Mouse (Mus musculus) hindbrain, embryonic 12.5 days (tissue): ENCODE results near the gene Catip. TPM values are rescaled to one million over a fixed set of nuclear protein-coding genes. Genes with fewer than 3 reads are reported as not detected.

ENCODE experiments used
- ATAC-seq: fragments of 200-750 bp; cut with Nextera tagmentation; 2 replicates; pipeline ENCODE4 v1.8.0; 2017; ENCODE audit warnings: moderate TSS enrichment; ENCODE audit not compliant: low FRiP score
- H3K27ac ChIP-seq: fragments of 300-500 bp; sonication (generic); 2 replicates; pipeline ENCODE4 v1.5.1; 2016; ENCODE audit warnings: mild to moderate bottlenecking
- H3K27me3 ChIP-seq: fragments of 300-500 bp; sonication (generic); 2 replicates; pipeline ENCODE4 v1.6.1; 2016; ENCODE audit warnings: mild to moderate bottlenecking
- H3K36me3 ChIP-seq: fragments of 300-500 bp; sonication (generic); 2 replicates; pipeline ENCODE4 v1.6.1; 2016; ENCODE audit warnings: mild to moderate bottlenecking
- H3K4me1 ChIP-seq: fragments of 300-500 bp; sonication (generic); 2 replicates; pipeline ENCODE4 v1.6.1; 2016
- H3K4me2 ChIP-seq: fragments of 300-500 bp; sonication (generic); replicated peaks from 2 replicates; pipeline ENCODE4 v1.6.1; 2016; ENCODE audit warnings: mild to moderate bottlenecking
- H3K4me3 ChIP-seq: fragments of 300-500 bp; sonication (generic); 2 replicates; pipeline ENCODE4 v1.5.1; 2016; ENCODE audit warnings: mild to moderate bottlenecking
- H3K9ac ChIP-seq: fragments of 300-500 bp; sonication (generic); 2 replicates; pipeline ENCODE4 v1.6.1; 2016; ENCODE audit warnings: mild to moderate bottlenecking, moderate library complexity
- H3K9me3 ChIP-seq: fragments of 300-500 bp; sonication (generic); replicated peaks from 2 replicates; pipeline ENCODE4 v1.6.1; 2016; ENCODE audit warnings: mild to moderate bottlenecking
- WGBS: fragments of 180-500 bp; shearing (Covaris S2); methylation state at CpG from one replicate; pipeline ENCODE4 v1.1.7; 2016; 5-methylcytosine and 5-hydroxymethylcytosine counted together
- polyA plus RNA-seq: library from polyadenylated mRNA; unstranded; fragments of >200 nt; fragmentation: Nextera tagmentation; extraction: Ambion mirVana; gene quantifications from 2 replicates; pipeline ENCODE4 v1.2.1, GENCODE M21; 2016

Catip gene
- polyA plus RNA-seq, 1 experiment from 2014 or later = 1.5 TPM

DNA sequence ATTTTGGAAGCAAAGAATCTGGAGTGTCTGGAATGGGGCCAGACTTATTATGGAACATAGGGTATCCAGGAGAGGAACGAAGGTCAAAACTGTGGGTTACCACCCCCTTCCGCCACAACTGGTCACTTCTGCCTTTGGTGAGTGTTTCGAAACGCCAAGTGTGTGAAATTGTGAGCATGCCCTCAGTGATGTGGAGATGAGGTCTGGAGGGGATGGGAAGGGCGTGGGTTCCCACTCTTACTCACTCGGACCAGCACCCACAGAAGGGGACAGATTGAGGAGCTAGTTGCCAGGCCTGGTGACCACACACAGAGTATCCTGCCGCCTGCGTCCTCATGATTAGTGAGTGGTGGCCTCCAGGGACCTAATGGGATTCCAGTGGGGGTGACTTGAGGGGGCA lies 13.1 kb downstream of the Catip start, which contains the start of gene Slc11a1:
Gene Slc11a1 (plus strand): TSS at position 216 of the 400 bp plus-strand sequence.
- Histone ChIP-seq H3K27me3 (no peaks in the 10 kb centered on the region), H3K27ac (no peak within 1 kb of the TSS), H3K9ac (no peak within 1 kb of the TSS), H3K9me3 (no peaks in the 10 kb centered on the region), H3K4me2 (no peak within 1 kb of the TSS), H3K36me3 (no peaks in the 10 kb centered on the region), H3K4me1 (peaks cover 7% of the 10 kb centered on the region; the same call in 1 of the 2 replicates), H3K4me3 (no peak within 1 kb of the TSS)
- WGBS = 79% methylated on average over 8 of the region's 8 CpGs
- no peak for ATAC-seq

DNA sequence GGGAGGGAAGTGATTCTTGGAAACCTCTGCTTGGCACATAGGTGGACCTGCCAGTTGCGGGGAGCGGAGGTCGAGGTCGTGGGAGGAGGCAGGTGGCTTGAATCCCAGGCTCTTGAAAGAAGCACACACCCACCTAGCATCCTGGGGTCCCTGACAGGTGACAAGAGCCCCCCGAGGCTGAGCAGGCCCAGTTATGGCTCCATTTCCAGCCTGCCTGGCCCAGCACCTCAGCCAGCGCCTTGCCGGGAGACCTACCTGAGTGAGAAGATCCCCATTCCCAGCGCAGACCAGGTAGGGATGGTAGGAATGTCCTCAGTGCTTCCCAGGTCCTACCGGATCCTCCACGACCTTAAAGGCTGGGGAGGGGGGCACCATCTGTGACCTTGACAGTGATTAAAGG lies 13.7 kb downstream of the Catip start:
- Histone ChIP-seq H3K4me3 (no peak overlapping the region), H3K36me3 (no peaks in the 10 kb centered on the region), H3K4me2 (no peak overlapping the region), H3K27me3 (no peaks in the 10 kb centered on the region), H3K9me3 (no peaks in the 10 kb centered on the region), H3K9ac (no peak overlapping the region), H3K4me1 (peaks cover 7% of the 10 kb centered on the region; the same call in 1 of the 2 replicates), H3K27ac (no peak overlapping the region)
- ATAC-seq = no peak
- WGBS = 76% methylated on average over 10 of the region's 10 CpGs

DNA sequence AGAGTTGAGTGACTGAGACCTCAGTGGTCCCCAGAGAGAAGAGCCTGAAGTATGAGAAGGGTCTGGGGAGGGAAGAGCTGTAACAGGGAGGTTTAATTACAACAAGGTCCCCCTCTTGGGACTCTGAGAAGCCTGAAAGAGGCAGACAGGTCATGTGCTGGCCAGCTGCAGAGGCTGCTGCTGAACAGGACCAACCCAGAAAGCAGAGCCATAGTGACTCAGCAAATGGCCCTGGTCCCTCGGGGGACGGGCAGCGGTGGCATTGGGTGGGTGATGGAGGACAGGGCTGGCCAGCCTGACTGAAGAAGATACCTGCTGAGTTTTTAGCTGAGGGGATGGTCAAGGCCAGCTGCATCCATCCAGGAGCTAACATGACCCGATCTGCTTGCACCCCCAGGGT lies 14.5 kb downstream of the Catip start:
- Histone ChIP-seq H3K4me2 (no peak overlapping the region), H3K27ac (no peak overlapping the region)

DNA sequence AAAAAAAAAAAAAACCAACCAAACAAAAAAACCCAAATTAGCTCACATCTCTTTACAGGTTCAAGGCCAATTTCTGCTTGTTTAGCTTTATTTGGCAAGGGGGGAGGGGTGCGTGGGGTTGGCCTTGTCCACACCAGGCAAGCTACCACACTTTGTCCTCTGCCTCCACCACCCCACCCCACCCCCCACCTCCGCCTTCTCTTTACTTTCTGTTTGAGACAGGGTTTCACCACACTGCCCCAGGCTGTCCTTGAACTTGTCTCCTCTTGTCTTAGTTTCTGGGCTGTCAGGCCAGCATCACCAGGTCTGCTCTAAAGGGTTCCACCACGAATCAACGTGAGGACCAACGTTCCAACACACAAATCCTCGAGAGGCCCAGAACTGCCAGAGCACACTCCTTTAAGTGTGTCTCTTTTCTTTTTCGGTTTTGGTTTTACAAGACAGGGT lies 17.2 kb downstream of the Catip start:
- no peaks in the 10 kb centered on the region for H3K36me3 ChIP-seq
- 88% methylated on average over 7 of the region's 7 CpGs for WGBS
- peaks cover 7% of the 10 kb centered on the region; the same call in 1 of the 2 replicates for H3K4me1 ChIP-seq
- H3K4me3 ChIP-seq = no peak overlapping the region
- H3K27me3 ChIP-seq = no peaks in the 10 kb centered on the region
- ATAC-seq = no peak
- no peaks in the 10 kb centered on the region for H3K9me3 ChIP-seq
- H3K27ac ChIP-seq = no peak overlapping the region
- no peak overlapping the region for H3K9ac ChIP-seq
- no peak overlapping the region for H3K4me2 ChIP-seq

More for the DNA sequence above, 14.5 kb downstream of the Catip start:
- Histone ChIP-seq H3K4me3 (no peak overlapping the region), H3K4me1 (peaks cover 7% of the 10 kb centered on the region; the same call in 1 of the 2 replicates), H3K9me3 (no peaks in the 10 kb centered on the region), H3K27me3 (no peaks in the 10 kb centered on the region), H3K36me3 (no peaks in the 10 kb centered on the region), H3K9ac (no peak overlapping the region)
- WGBS = 76% methylated on average over 4 of the region's 4 CpGs
- ATAC-seq = no peak

DNA sequence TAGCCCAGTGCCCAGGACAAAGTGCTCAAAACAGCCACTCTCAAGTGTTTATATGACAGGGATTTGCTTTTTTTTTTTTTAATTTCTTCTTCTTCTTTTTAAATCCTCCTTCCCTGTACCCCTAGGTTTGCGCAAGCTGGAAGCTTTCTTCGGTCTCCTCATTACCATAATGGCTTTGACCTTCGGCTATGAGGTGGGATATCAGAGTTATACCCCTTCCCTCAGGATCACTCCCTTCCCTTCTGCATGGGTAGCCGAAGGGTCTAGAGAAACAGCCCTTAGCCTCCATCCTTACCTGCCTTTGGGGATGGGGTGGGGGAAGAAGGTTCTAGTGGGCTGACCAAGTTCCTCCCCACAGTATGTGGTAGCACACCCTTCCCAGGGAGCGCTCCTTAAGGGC lies 18.6 kb downstream of the Catip start:
- Histone ChIP-seq H3K36me3 (no peaks in the 10 kb centered on the region), H3K4me3 (no peak overlapping the region), H3K4me2 (no peak overlapping the region), H3K9ac (no peak overlapping the region), H3K27ac (no peak overlapping the region), H3K4me1 (peaks cover 7% of the 10 kb centered on the region; the same call in 1 of the 2 replicates), H3K27me3 (no peaks in the 10 kb centered on the region), H3K9me3 (no peaks in the 10 kb centered on the region)
- 85% methylated on average over 5 of the region's 5 CpGs for WGBS
- no peak for ATAC-seq

DNA sequence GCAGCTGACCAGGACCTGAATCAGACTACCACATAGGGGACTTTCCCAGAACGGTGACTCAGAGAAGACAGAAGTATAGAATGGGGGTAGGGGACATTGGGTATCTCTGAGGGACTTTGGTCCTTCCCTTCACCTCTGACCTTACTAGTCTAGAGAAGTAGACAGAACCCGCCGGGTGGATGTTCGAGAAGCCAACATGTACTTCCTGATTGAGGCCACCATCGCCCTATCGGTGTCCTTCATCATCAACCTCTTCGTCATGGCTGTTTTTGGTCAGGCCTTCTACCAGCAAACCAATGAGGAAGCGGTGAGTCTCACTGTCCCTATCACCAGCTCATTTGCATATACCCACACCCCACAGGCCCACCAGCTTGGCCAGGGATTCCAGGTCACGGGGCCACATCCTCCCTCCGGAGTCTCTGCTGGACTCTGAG lies 19.7 kb downstream of the Catip start:
- ATAC-seq = no peak
- no peaks in the 10 kb centered on the region for H3K27me3 ChIP-seq
- 93% methylated on average over 10 of the region's 10 CpGs for WGBS
- peaks cover 2% of the 10 kb centered on the region; the same call in 1 of the 2 replicates for H3K4me1 ChIP-seq
- H3K4me2 ChIP-seq = no peak overlapping the region
- no peaks in the 10 kb centered on the region for H3K36me3 ChIP-seq
- H3K9ac ChIP-seq = no peak overlapping the region
- H3K4me3 ChIP-seq = no peak overlapping the region
- no peak overlapping the region for H3K27ac ChIP-seq
- H3K9me3 ChIP-seq = no peaks in the 10 kb centered on the region

DNA sequence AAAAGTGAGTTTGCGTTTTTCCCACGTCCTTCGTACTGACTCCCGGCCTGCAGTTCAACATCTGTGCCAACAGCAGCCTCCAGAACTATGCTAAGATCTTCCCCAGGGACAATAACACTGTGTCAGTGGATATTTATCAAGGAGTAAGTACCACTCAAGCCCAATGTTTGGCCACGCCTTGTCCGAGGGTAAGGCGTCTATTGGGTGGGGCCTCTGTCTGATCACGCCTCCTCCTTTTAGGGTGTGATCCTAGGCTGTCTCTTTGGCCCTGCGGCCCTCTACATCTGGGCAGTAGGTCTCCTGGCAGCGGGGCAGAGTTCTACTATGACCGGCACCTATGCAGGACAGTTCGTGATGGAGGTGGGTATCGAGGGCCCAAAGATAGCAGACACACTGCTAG lies 21.5 kb downstream of the Catip start:
- H3K4me1 ChIP-seq = peaks cover 6% of the 10 kb centered on the region; the same call in 1 of the 2 replicates
- WGBS = 88% methylated on average over 13 of the region's 13 CpGs
- ATAC-seq = no peak
- peaks cover 7% of the 10 kb centered on the region; the same call in 1 of the 2 replicates for H3K27me3 ChIP-seq
- H3K4me2 ChIP-seq = no peak overlapping the region
- H3K36me3 ChIP-seq = no peaks in the 10 kb centered on the region
- no peak overlapping the region for H3K4me3 ChIP-seq
- no peak overlapping the region for H3K9ac ChIP-seq
- H3K9me3 ChIP-seq = no peaks in the 10 kb centered on the region
- no peak overlapping the region for H3K27ac ChIP-seq

DNA sequence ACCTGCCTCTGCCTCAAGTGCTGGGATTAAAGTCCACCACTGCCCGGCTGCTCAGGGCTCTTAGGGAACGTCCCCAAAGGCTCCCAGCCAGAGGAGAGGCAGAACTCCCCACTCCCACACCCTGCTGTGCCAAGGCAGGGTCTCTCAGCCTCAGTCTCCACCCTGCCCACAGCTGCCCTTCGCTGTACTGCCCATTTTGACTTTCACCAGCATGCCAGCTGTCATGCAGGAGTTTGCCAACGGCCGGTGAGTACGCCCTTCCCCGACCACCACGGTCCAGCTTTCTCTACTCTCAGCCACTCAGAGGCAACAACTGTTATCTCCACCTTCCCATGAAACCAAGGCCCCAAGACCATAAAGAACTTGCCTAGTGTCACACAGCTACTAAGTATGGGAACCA lies 22.6 kb downstream of the Catip start:
- no peak for ATAC-seq
- WGBS = 83% methylated on average over 8 of the region's 8 CpGs
- peaks cover 6% of the 10 kb centered on the region; the same call in 1 of the 2 replicates for H3K4me1 ChIP-seq

DNA sequence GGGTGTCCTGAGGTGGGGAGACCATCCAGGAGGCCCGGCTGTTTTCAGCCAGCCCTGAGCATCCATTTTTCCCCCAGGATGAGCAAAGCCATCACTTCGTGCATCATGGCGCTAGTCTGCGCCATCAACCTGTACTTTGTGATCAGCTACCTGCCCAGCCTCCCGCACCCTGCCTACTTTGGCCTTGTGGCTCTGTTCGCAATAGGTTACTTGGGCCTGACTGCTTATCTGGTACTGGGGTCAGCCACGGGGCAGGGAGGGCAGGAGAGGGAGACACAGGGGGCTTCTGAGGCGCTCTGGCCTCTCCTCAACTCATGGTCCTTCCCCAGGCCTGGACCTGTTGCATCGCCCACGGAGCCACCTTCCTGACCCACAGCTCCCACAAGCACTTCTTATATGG lies 23.2 kb downstream of the Catip start:
- ATAC-seq = no peak
- Histone ChIP-seq H3K4me2 (no peak overlapping the region), H3K36me3 (no peaks in the 10 kb centered on the region), H3K4me3 (no peak overlapping the region), H3K9ac (no peak overlapping the region), H3K4me1 (peaks cover 10% of the 10 kb centered on the region), H3K27me3 (peaks cover 18% of the 10 kb centered on the region; the same call in 1 of the 2 replicates), H3K27ac (no peak overlapping the region), H3K9me3 (no peaks in the 10 kb centered on the region)
- 97% methylated on average over 10 of the region's 10 CpGs for WGBS

More for the DNA sequence above, 22.6 kb downstream of the Catip start:
- H3K4me2 ChIP-seq = no peak overlapping the region
- peaks cover 13% of the 10 kb centered on the region; the same call in 1 of the 2 replicates for H3K27me3 ChIP-seq
- H3K9ac ChIP-seq = no peak overlapping the region
- H3K4me3 ChIP-seq = no peak overlapping the region
- H3K9me3 ChIP-seq = no peaks in the 10 kb centered on the region
- H3K36me3 ChIP-seq = no peaks in the 10 kb centered on the region
- no peak overlapping the region for H3K27ac ChIP-seq

DNA sequence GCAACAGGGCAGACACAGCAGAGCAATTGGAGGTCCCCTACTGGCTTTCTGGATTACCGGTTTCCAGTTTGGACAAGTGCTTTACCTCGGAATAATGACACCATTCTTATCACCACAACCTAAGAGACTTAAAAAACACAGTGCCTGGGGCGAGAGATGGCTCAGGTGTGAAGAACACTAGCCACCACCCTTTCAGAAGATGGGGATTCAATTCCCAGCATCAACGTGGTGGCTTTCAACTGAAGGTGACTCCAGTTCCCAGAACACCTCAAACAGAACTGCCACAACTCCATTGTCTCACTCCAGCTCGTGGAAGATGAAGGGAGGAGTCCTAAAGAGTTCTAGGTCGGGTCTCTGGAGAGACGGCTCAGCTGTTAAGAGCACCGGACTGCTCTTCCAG lies 23.6 kb downstream of the Catip start:
- peaks cover 15% of the 10 kb centered on the region for H3K4me1 ChIP-seq
- H3K9ac ChIP-seq = no peak overlapping the region
- no peaks in the 10 kb centered on the region for H3K9me3 ChIP-seq
- H3K27ac ChIP-seq = no peak overlapping the region
- ATAC-seq = no peak
- 90% methylated on average over 8 of the region's 8 CpGs for WGBS
- no peaks in the 10 kb centered on the region for H3K36me3 ChIP-seq
- peaks cover 23% of the 10 kb centered on the region; the same call in 1 of the 2 replicates for H3K27me3 ChIP-seq
- no peak overlapping the region for H3K4me2 ChIP-seq
- no peak overlapping the region for H3K4me3 ChIP-seq

DNA sequence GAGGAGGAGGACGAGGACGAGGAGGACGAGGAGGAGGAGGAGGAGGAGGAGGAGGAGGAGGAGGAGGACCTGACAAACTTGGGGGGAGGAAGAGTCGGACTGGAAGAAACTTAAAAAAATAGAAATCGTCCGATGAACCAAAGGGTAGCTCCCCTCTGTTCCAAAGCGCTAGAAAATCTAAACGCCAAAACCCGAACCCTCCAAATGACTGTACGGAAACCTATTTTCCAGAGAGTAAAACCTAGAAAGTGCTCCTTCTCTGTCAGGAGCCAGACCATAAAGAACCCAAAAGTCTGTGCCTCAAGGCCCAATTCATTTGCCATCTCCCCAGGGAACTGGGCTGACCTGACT lies 24.4 kb downstream of the Catip start:
- H3K36me3 ChIP-seq = no peaks in the 10 kb centered on the region
- H3K4me1 ChIP-seq = peaks cover 15% of the 10 kb centered on the region
- H3K9ac ChIP-seq = peak overlapping the region; percentile 50
- 56% methylated on average over 7 of the region's 10 CpGs for WGBS
- H3K27ac ChIP-seq = peak overlapping the region; percentile 92
- H3K9me3 ChIP-seq = no peaks in the 10 kb centered on the region
- no peak for ATAC-seq
- peak overlapping the region; percentile 53 for H3K4me2 ChIP-seq
- peaks cover 25% of the 10 kb centered on the region; the same call in 1 of the 2 replicates for H3K27me3 ChIP-seq
- H3K4me3 ChIP-seq = peak overlapping the region; percentile 49

DNA sequence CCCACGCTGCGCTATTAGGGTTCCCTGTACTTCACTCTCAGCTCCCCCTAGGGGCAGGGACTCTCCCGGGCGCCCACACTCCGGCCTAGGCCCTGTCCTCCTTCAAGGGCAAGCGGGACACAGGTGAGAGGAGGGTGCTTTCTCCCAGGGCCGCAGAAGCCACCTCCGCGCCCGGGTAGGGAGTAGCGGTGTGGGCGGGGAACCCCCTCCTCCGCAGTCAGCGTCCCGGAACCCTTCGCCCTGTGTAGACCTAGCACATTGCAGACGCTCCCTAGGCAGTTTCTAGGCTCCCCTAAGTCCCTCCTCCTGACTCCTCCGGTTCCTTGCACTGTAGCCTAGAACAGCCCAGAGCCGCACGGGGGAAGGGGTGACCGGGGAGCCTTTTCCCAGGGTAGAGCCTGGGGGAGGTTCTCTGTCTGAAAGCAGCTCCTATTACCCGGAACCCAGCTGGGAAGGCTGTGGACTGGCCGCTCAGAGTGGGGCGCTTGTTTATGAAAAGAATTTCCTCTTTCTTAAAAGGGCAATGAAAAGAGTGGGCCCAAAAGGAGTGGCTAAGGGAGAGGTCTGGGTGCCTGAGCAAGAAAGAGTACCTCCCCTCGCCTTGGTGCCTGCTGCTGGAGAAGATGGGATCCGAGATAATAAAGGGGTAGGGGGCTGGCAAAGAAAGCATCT lies 24.9 kb downstream of the Catip start:
- Histone ChIP-seq H3K4me3 (peak overlapping the region; percentile 49), H3K9ac (peak overlapping the region; percentile 50), H3K36me3 (no peaks in the 10 kb centered on the region), H3K27ac (peak overlapping the region; percentile 92), H3K27me3 (peaks cover 25% of the 10 kb centered on the region; the same call in 1 of the 2 replicates), H3K9me3 (no peaks in the 10 kb centered on the region), H3K4me1 (peaks cover 15% of the 10 kb centered on the region), H3K4me2 (peak overlapping the region; percentile 53)
- WGBS = under 1% methylated on average over 26 of the region's 26 CpGs
- ATAC-seq = peak; percentile 91
